Mouse (Mus musculus) naive thymus-derived CD4-positive, alpha-beta T cell, adult 2 months (primary cell): ENCODE measurements around the gene Fgf22.

ENCODE experiments used
- DNase-seq: peaks from one replicate; pipeline ENCODE4 v3.0.0-alpha.2; 2011; ENCODE audit warnings: low read depth

The Fgf22 gene

DNA sequence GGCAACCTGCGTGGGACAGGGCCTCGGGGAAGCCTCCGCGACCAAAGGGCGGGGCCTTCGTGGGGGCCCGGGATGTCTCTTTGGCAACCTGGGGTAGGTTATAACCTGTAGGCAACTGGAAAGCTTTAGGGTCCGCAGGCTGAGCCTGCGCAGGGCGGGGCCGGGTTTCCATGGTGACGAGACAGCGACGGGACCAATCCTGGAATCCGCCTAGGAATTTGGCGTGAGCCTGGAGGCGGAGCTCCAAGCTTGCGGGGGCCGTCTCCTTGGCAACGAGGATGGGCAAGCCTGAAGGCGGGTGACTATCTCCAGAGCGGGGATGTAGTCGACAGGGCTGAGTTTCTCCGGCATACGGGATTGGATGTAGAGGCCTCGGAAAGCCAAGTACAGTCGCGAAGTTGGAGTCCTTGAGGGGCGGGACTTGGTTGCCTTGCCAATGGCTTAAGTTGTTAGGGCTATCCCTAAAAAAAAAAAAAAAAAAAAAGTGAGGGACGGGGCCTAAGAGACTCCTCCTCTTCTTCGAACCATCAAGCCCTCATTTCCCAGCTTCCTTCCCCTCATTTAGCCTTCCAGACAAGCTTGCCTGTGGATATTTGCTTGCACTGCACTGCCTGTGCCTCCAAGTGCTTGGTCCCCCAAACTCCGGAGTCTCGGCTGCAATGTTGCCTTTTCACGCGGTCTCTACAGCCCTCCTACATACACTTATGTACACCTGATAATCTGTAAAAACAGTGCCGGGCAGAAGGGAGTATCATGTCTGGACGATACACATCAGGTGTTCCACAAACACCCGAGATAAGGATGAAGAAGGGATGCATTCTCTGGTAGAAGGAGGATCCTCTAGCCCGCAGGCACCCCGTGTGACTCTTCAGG lies 12.7 kb downstream of the Fgf22 start:
- DNase-seq: no peak

DNA sequence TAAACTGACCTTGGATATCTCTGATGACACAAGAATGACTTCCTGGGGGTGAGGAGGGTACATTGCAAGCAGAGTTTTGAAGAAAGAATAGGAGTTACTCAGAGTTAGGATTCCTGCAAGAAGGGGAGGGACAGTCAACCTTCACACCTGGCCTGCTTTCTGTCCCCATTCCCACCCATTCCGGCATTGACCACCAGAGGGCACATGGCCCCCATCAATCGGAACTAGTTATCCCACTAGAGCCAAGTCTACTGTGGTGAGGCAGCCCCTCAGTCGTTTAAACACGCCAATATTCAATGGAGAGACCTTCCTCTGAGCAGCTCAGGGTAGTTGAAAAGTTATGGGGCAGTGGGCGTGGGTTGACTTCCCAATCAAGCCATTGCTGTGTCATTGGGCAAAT lies 13.5 kb downstream of the Fgf22 start:
- peak; percentile 72 for DNase-seq

DNA sequence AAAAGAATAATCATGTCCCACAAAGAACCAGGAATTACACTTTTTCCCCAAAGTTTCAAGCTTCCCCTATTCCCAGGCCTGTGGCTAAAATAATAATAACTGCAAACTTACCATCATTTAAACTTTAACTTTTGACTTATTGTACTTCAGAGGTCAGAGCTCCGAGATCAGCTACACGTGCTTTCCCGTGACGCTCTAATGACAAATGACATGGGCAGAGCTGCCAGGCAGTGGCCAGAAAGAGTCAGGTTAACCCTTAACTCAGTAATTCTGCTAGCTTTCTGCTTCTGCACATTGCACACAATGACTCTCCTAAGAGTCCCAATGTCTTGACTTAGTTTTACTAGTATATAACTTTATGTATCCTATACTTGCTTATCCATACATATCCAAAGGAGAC lies 14.5 kb downstream of the Fgf22 start:
- no peak for DNase-seq

DNA sequence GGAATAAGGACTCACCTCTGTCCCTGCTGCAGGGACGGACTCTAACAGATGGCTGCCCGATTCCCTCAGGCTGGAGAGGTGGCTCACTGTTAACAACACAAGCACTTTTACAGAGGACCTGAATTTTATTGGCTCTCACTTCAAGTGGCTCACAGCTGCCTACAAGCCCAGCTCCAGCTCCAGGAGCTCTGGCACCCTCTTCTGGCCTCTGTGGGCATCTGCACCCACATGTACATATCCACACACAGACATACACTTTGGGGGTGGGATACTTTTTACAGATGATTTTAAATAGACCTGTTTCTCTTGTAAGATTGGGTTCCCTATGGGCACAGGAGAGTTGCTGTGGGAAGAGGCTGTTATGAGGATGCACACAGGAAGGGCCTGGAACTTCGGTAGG lies 17.4 kb downstream of the Fgf22 start:
- DNase-seq: no peak

DNA sequence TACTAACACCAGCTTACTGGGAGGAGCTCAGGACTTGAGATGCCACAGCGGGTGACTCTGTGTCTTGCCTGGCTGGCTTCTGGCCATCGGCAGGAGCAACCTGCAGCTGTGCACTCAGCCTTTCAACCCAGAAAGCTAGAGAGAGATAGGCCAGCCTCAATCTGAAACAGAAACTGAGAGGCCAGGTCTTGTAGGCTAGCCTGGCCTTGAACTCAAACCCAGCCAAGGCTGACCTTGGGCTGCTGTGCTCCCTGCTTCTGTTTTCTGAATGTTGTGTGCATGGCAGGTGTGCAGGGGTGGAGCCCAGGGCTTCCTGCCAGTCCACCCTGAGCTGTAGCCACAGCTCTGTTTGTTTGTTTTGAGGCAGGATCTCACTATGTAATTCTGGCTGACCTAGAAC lies 18.3 kb downstream of the Fgf22 start:
- no peak for DNase-seq

DNA sequence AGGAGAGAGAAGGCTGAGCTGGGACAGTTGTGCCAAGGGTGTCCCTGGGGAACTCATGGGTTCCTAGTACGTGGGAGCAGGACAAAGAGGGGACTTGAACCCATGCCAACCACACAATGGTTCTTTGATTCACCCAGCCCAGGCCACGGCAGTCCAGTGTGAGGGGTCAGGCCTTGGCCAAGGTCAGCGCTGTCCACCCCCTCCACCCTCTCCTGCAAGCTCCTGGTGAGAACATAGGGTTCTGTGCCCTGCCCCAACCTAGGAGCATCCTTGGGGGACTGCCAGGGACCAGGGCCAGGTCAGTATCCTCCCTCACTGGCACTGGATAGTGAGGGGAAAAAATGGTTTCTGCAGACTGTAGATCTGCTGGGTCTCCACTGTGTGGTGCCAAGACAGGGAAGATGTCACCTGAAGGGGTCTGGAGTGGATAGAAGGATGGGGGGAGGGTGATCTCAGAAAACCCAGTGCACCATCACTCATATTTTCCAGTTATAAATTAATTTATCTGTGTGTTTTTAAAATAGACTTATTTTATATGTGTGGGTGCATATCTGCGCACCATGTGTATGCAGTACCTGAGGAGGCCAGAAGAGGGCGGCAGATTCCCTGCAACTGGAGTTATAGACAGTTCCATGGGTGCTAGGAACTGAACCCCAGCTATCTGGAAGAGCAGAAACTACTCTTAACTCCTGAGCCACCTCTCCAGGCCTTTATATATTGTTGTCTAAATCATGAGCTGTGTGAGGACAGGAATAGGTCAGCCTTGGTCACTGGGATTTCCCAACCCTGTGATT lies 19.8 kb downstream of the Fgf22 start:
- no peak for DNase-seq

DNA sequence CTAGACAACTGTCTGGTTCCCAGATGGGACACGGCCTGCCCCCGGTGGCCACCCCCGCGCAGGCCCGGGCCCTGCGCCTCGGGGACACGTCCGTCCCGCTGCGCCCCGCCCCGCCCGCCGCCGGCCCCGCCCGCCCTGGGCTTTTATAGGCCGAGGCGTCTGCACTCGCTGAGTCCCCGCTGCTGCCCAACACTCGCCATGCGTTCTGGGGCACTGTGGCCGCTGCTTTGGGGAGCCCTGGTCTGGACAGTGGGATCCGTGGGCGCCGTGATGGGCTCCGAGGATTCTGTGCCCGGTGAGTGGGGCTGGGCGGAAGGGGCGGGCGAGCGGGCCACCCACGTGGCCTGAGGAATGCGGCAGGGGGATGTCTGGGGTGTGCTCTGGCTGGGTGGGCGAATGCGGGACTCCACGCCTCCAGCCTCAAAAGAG lies 22.2 kb downstream of the Fgf22 start, which contains the start of gene Fstl3:
Gene Fstl3 (plus strand): TSS at position 170 of the 429 bp plus-strand sequence.
- no peak for DNase-seq

DNA sequence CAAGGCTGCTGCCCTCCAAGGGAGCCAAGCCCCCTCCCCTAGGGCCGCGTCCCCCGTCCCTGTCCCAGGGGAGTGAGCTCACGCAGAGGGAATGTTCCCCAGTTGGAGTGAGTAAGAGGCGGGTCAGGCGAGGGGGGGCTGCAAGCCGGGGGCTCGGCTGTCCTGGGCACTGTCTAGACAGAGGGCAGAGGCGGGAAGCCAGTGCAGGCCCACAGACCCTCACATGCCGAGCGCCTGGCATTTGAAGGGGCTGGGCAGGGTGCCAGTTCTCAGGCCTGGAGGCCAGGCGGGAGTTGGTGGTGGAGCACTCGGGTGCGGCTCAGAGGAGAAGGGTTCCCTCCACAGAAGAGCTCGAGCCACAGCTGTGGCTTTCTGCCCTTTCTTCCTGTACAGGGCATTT lies 23.1 kb downstream of the Fgf22 start:
- DNase-seq: no peak

DNA sequence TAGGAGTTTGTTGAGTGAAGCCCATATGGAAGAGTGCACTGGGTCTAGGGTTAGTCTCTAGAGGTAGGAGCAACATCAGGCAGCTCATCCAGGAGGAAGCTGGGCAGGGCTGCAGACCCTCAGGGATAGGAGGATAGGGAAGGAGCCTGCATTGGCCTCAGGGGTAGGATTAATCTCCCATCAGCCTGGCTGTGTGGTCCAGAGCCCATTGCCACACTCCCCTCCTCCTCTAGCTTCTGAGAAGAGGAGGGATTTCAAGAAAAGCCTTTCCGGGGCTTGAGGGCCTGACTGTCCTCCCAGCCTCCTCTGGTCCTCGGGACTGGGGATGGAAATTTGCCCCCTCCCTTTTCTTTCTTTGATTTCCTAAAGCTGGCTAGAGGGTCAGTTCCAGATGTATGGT lies 24.3 kb downstream of the Fgf22 start:
- DNase-seq: no peak

DNA sequence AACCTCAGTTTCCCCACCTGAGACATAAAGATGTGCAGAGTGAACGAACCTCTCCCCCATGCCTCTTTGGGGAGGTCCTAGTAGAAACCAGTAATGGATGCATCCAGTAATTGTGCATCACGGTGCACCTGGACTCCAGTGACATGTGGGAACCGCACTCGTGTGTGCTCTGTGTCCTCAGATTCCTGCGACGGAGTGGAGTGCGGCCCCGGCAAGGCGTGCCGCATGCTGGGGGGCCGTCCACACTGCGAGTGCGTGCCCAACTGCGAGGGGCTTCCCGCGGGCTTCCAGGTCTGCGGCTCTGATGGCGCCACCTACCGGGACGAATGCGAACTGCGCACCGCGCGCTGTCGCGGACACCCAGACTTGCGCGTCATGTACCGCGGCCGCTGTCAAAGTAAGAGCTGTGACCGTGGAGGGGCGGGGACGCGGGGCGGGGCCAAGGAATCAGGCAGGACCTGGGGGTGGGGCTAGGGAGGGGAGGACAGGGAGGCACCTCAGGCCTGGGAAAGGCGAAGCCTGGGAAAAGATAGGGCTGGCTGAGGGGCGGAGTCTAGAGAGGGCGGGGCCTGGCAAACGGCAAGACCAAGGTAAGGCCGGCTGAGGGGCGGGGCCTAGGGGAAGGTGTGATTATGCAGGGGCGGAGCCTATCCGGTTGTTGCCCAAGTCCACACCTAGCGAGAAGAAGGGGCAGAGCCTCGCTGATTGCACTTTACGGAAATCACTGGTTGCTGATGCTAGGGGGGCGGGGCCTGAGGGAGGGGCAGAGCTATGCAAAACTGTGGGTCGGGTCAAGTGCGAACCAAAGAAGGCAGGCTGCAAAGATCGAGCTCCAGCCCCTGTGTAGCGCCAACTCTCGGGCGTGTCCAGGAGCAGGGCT lies 25.1 kb downstream of the Fgf22 start:
- DNase-seq: peak; percentile 96

DNA sequence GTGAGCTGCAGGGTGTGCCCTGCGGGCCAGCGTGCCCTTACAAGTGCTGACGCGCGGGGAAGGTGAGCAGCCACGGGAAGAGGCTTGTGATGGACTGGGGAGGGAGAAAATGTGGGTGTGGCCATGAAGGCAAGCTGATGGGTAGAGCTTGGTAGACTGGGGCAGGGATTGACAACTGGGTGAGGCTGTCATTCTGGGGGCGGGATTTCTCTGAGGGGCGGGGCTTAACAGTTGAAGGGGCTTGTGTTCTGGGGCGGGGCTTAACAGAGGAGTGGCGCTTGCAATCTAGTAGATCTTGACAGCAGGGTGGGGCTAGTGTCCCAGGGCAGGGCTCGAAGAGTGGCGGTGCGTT lies 25.8 kb downstream of the Fgf22 start:
- DNase-seq: no peak

DNA sequence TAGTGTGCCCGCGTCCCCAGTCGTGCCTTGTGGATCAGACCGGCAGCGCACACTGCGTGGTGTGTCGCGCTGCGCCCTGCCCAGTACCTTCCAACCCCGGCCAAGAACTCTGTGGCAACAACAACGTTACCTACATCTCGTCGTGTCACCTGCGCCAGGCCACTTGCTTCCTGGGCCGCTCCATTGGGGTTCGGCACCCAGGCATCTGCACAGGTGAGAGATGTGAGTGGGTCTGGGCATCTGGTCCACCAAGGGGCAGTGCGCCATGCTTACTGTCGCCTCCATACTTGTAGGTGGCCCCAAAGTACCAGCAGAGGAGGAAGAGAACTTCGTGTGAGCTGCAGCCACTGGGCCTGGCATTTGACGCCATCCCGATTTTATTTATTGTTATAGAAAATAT lies 26.3 kb downstream of the Fgf22 start:
- DNase-seq: no peak

DNA sequence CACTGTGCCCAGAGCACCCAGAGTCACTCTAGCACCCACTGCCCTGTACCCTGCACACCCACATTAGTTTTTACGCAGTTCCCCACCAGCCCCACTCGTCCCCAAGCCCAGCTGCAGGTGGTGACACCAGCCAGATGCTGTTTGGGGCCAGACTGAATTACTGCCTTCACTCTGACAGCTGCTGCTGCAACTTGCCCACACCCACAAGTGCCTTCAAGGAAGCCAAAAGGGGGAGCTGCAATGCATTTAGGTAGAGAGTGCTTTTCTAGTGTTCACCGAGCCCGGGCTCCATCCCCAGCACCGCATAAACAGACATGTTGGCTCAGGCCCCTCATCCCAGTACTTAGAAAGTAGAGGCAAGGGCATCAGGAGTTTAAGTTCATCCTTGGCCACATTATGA lies 27.1 kb downstream of the Fgf22 start:
- DNase-seq: no peak

DNA sequence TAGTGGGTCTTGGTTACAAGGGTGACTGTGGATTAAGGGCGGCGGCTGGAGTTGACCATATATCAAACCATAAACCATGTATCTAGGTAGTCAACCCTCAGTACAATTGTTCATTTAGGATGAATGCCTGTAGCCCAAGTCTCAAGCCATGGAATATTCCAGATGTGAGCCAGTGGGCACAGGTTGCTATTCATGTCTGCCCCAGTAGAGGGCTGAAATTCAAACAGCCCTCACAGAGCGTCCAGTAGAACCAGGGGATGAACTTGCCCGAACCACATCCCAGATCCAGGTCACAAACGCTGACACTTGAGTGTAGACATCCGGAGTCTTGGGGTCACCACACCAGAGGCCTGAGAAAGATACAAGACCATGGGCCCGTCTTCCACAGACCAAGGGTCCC lies 28.2 kb downstream of the Fgf22 start:
- DNase-seq: no peak

DNA sequence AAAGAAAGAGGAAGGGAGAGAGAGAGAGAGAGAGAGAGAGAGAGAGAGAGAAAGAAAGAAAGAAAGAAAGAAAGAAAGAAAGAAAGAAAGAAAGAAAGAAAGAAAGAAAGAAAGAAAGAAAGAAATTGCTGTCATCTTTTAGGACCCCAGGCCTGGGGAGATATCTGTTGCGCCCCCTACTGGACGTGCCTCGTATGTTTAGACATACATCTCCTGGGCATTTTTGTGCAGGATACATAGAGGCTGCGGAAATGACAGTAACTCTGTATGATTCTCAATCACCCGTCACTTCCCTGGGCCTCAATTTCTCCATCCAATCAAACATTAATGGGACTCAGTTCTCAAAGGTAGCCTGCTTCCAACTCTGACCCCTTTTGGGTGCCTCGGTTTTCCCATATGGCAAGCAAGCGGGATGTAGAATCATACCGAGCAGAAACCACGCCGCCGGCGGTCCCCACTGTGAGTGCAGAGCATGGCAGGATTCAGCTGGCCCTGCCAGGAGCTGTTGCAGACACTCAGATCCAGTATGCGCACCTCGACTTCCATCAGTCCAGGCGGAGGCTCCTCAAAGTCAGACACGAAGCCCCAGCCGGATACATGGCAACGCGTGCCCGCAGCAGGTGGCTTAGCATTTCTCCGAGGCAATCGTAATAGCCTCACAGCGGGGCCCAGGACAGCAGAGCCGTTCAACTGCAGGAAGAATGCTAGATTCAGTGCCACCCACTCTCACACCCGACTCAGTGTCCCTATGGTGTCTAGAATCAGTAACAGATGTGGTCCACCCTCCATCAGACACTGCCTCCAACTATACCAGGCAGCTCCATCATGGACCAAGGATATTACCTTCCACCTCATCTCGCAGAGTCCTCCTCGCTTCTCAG lies 29.3 kb downstream of the Fgf22 start:
- peak; percentile 75 for DNase-seq

DNA sequence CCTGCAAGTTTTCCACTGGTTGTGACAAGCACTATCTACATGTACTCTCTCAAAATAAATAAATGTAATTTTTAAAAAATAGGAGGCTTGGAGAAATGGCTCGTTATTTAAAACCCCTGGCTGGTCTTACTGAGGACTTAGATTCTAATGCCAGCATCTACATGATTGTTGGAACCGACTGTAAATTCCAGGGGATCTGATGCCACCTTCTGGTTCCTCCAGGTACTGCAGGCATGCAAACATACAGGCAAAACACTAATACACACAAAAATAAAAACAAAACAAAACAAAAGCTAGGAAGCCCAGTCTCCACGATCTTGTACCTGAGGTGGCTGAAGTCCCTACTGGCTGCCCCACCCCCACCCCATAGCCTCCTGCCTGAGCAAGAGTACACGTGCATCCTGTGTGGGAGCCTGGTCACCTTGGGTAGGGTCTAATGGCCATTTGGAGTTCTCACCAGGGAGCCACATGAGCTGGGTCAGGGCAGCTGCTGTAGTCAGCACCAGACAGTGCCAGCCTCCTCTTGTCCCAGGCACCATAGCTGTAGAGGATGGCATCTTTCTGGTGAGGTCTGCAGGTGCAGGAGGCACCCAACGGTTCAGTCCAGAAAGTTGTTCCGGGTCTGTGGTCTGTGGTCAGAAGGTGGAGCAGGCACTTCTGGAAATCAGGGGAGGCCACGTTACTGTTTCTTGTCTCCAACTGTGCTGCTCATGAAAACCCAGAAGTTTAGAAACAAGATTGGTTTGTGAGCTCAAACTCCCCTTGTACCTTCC lies 33.7 kb downstream of the Fgf22 start:
- DNase-seq: peak; percentile 90

DNA sequence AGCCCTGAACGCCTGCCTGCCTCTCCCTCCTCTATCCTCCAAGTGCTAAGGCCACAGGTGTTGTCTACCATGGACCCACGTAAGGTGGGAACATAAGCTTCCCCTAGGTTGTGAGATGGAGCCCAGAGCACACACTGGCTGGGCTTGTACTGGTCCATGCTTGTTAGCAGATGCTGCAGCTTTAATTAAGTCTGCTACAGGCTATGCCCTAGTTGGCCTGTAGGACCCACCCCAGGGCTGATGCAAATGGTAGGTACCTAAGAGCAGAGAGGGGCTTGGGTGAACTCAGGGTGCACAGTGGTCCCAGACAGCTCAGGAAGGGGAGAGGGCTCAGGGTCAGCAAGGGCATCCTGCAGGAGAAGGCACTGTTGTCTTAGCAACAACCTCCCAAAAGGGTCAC lies 34.7 kb downstream of the Fgf22 start:
- DNase-seq: no peak

DNA sequence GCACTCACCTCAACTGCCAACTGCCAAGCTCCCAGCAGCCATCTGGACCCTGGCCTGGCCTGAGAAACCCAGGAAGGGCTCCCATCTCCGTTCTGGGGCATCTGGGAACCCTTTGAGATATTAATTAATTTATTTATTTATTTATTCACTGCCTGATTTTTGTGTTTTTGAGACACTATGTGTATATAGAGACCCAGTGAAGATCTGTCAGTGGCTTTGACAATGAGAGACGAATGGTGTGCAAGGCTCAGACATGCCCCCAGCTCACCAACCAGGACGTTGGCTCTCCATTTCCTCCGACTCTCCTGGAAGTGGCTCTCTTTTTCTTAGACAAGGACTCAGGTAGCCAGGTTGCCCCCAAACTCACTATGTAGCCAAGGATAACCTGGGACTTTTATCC lies 36.0 kb downstream of the Fgf22 start, which contains the start of gene Prss57:
Gene Prss57 (minus strand): TSS at position 101 of the 400 bp plus-strand sequence.
- no peak for DNase-seq

DNA sequence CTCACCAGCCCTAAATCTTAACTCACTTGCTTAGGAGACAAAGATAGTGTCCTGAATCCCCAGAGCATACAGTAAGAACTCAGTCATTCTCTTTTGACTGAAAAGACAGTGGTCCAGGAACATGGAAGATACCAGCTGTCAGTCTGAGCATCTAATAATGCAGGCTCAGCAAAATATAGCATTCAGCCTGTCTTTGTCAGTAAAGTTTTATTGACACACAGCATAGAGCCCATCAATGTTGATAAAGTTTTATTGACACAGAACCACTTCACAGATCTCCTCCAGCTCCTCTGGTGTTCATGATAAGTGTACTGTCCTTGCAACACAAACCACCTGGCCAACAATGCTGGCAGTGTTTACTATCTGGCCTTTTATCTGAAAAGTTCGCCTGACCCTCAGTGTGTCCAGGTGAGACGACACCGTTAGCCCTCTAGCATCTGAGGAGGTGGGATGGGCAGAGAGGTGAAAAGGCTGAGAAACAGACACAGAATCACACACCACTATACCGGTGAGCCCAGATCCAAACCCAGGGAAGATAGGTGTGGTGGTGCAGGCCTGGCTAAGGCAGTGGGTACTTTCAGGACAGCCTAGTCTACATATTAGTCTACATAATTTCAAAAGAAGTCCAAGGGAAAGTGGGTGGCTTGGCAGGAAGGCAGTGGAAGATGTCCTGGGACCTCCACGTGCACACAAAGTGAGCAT lies 37.6 kb downstream of the Fgf22 start:
- DNase-seq: no peak
